Mouse (Mus musculus) neural tube, embryonic 15.5 days (tissue): ENCODE data around the gene Hoxc4. TPM values are rescaled to one million over a fixed set of nuclear protein-coding genes. Genes with fewer than 3 reads are reported as not detected.

ENCODE experiments used
- ATAC-seq: fragments of 200-750 bp; cut with Nextera tagmentation; 2 replicates; pipeline ENCODE4 v1.8.0; 2017; ENCODE audit warnings: mild to moderate bottlenecking, moderate TSS enrichment, moderate library complexity; ENCODE audit not compliant: low FRiP score
- H3K27ac ChIP-seq: fragments of 300-500 bp; sonication (generic); replicated peaks from 2 replicates; pipeline ENCODE4 v1.5.1; 2015; ENCODE audit warnings: mild to moderate bottlenecking, inconsistent platforms
- H3K27me3 ChIP-seq: fragments of 300-500 bp; sonication (generic); replicated peaks from 2 replicates; pipeline ENCODE4 v1.6.1; 2015; ENCODE audit warnings: inconsistent platforms
- H3K36me3 ChIP-seq: fragments of 300-500 bp; sonication (generic); 2 replicates; pipeline ENCODE4 v1.6.1; 2015; ENCODE audit warnings: inconsistent platforms
- H3K4me1 ChIP-seq: fragments of 300-500 bp; sonication (generic); 2 replicates; pipeline ENCODE4 v1.6.1; 2015; ENCODE audit warnings: inconsistent platforms
- H3K4me2 ChIP-seq: fragments of 300-500 bp; sonication (generic); 2 replicates; pipeline ENCODE4 v1.6.1; 2015; ENCODE audit warnings: inconsistent platforms, mild to moderate bottlenecking, moderate library complexity
- H3K4me3 ChIP-seq: fragments of 300-500 bp; sonication (generic); replicated peaks from 2 replicates; pipeline ENCODE4 v1.5.1; 2015; ENCODE audit warnings: mild to moderate bottlenecking, inconsistent platforms
- H3K9ac ChIP-seq: fragments of 300-500 bp; sonication (generic); replicated peaks from 2 replicates; pipeline ENCODE4 v1.6.1; 2015; ENCODE audit warnings: mild to moderate bottlenecking, inconsistent platforms
- H3K9me3 ChIP-seq: fragments of 300-500 bp; sonication (generic); replicated peaks from 2 replicates; pipeline ENCODE4 v1.6.1; 2016; ENCODE audit warnings: inconsistent platforms
- WGBS: fragments of 180-500 bp; shearing (Covaris S2); methylation state at CpG from one replicate; pipeline ENCODE4 v1.1.7; 2015; ENCODE audit warnings: mixed read lengths; 5-methylcytosine and 5-hydroxymethylcytosine counted together
- polyA plus RNA-seq: library from polyadenylated mRNA; unstranded; fragments of >200 nt; fragmentation: Nextera tagmentation; extraction: Ambion mirVana; gene quantifications from 2 replicates; pipeline ENCODE4 v1.2.1, GENCODE M21; 2015

The Hoxc4 gene
- polyA plus RNA-seq, 1 experiment from 2014 or later, result 48.6 TPM

- peak; percentile 73 for ATAC-seq
- H3K4me1 ChIP-seq, result peaks cover 95% of the 10 kb centered on the region
- peak overlapping the region; percentile 38 for H3K4me3 ChIP-seq
- no peaks in the 10 kb centered on the region for H3K36me3 ChIP-seq
- peak overlapping the region; percentile 89 for H3K27ac ChIP-seq
- WGBS, result under 1% methylated on average over 43 of the region's 57 CpGs
- peak overlapping the region; percentile 71 for H3K4me2 ChIP-seq
- peak overlapping the region; percentile 53 for H3K9ac ChIP-seq
- H3K9me3 ChIP-seq, result no peaks in the 10 kb centered on the region
- no peaks in the 10 kb centered on the region for H3K27me3 ChIP-seq
Measured at GRCm38 (mm10) chr15:103014166-103015008, 4.3 kb upstream of the Hoxc4 start.

- ATAC-seq, result no peak
- Histone ChIP-seq H3K9ac (peak overlapping the region; percentile 53), H3K27ac (peak overlapping the region; percentile 89), H3K4me2 (peak overlapping the region; percentile 71), H3K9me3 (no peaks in the 10 kb centered on the region), H3K4me1 (peaks cover 95% of the 10 kb centered on the region), H3K27me3 (no peaks in the 10 kb centered on the region), H3K4me3 (peak overlapping the region; percentile 38), H3K36me3 (no peaks in the 10 kb centered on the region)
- 3% methylated on average over 28 of the region's 28 CpGs for WGBS
Measured at GRCm38 (mm10) chr15:103015009-103015399, 3.7 kb upstream of the Hoxc4 start.

- Histone ChIP-seq H3K4me1 (peaks cover 94% of the 10 kb centered on the region), H3K36me3 (no peaks in the 10 kb centered on the region), H3K4me2 (peak overlapping the region; percentile 71), H3K27ac (peak overlapping the region; percentile 89), H3K9ac (peak overlapping the region; percentile 53), H3K9me3 (no peaks in the 10 kb centered on the region), H3K4me3 (peak overlapping the region; percentile 38), H3K27me3 (no peaks in the 10 kb centered on the region)
- ATAC-seq, result no peak
- WGBS, result 14% methylated on average over 19 of the region's 19 CpGs
Measured at GRCm38 (mm10) chr15:103015406-103016166, 3.1 kb upstream of the Hoxc4 start.

- no peak for ATAC-seq
- Histone ChIP-seq H3K9ac (no peak overlapping the region), H3K4me1 (peaks cover 69% of the 10 kb centered on the region), H3K4me2 (peak overlapping the region; percentile 27), H3K27me3 (no peaks in the 10 kb centered on the region), H3K9me3 (no peaks in the 10 kb centered on the region), H3K27ac (no peak overlapping the region; the same call in 1 of the 2 replicates), H3K36me3 (no peaks in the 10 kb centered on the region), H3K4me3 (no peak overlapping the region)
- WGBS, result 10% methylated on average over 8 of the region's 8 CpGs
Measured at GRCm38 (mm10) chr15:103020899-103021418, 2.2 kb downstream of the Hoxc4 start.

- no peak for ATAC-seq
- Histone ChIP-seq H3K27ac (no peak overlapping the region; the same call in 1 of the 2 replicates), H3K9me3 (no peaks in the 10 kb centered on the region), H3K4me3 (no peak overlapping the region), H3K9ac (no peak overlapping the region), H3K4me2 (peak overlapping the region; percentile 27), H3K27me3 (no peaks in the 10 kb centered on the region), H3K36me3 (no peaks in the 10 kb centered on the region), H3K4me1 (peaks cover 71% of the 10 kb centered on the region)
- WGBS, result 17% methylated on average over 8 of the region's 8 CpGs
Measured at GRCm38 (mm10) chr15:103021544-103021943, 2.8 kb downstream of the Hoxc4 start.

- Histone ChIP-seq H3K4me3 (no peak overlapping the region), H3K36me3 (no peaks in the 10 kb centered on the region), H3K4me2 (no peak overlapping the region), H3K9ac (no peak overlapping the region), H3K27ac (no peak overlapping the region), H3K27me3 (no peaks in the 10 kb centered on the region), H3K9me3 (no peaks in the 10 kb centered on the region), H3K4me1 (peaks cover 69% of the 10 kb centered on the region)
- ATAC-seq, result no peak
- WGBS, result 10% methylated on average over 2 of the region's 2 CpGs
Measured at GRCm38 (mm10) chr15:103024131-103024530, 5.4 kb downstream of the Hoxc4 start.

- Histone ChIP-seq H3K27ac (peak overlapping the region; percentile 74), H3K36me3 (no peaks in the 10 kb centered on the region), H3K9me3 (no peaks in the 10 kb centered on the region), H3K4me1 (peaks cover 63% of the 10 kb centered on the region), H3K9ac (peak overlapping the region; percentile 28; the same call in 1 of the 2 replicates), H3K4me3 (peak overlapping the region; percentile 14), H3K27me3 (no peaks in the 10 kb centered on the region), H3K4me2 (peak overlapping the region; percentile 50)
- WGBS, result 7% methylated on average over 43 of the region's 43 CpGs
- ATAC-seq, result peak; percentile 26; the same call in 1 of the 2 replicates
Measured at GRCm38 (mm10) chr15:103027266-103028235, 8.8 kb downstream of the Hoxc4 start.

- Histone ChIP-seq H3K27ac (peak overlapping the region; percentile 74; the same call in 1 of the 2 replicates), H3K9ac (no peak overlapping the region), H3K9me3 (no peaks in the 10 kb centered on the region), H3K36me3 (no peaks in the 10 kb centered on the region), H3K4me2 (no peak overlapping the region), H3K4me3 (no peak overlapping the region), H3K4me1 (peaks cover 76% of the 10 kb centered on the region), H3K27me3 (no peaks in the 10 kb centered on the region)
- whole genome bisulfite sequencing, result 40% methylated on average over 9 of the region's 9 CpGs
- ATAC-seq, result no peak
Measured at GRCm38 (mm10) chr15:103028916-103029512, 10.3 kb downstream of the Hoxc4 start.

- Histone ChIP-seq H3K9me3 (no peaks in the 10 kb centered on the region), H3K36me3 (no peaks in the 10 kb centered on the region), H3K27ac (peak overlapping the region; percentile 68), H3K4me2 (peak overlapping the region; percentile 37), H3K4me3 (no peak overlapping the region), H3K9ac (0 out of 2 replicates have a peak overlapping the region, but pooled peaks have one; percentile 3), H3K27me3 (no peaks in the 10 kb centered on the region), H3K4me1 (peaks cover 81% of the 10 kb centered on the region)
- ATAC-seq, result no peak
- WGBS, result 23% methylated on average over 8 of the region's 8 CpGs
Measured at GRCm38 (mm10) chr15:103030142-103030541, 11.4 kb downstream of the Hoxc4 start.

GRCm38 (mm10) chr15:103032167-103032566 is 13.4 kb downstream of the Hoxc4 start:
- no peak for ATAC-seq
- Histone ChIP-seq H3K36me3 (no peaks in the 10 kb centered on the region), H3K27me3 (no peaks in the 10 kb centered on the region), H3K4me1 (peaks cover 84% of the 10 kb centered on the region), H3K27ac (peak overlapping the region; percentile 66), H3K9ac (peak overlapping the region; percentile 24), H3K9me3 (no peaks in the 10 kb centered on the region), H3K4me3 (peak overlapping the region; percentile 8; the same call in 1 of the 2 replicates), H3K4me2 (peak overlapping the region; percentile 44)
- no CpG with 5 or more reads among the region's 3 CpGs for WGBS
